Mouse (Mus musculus): ENCODE data around the gene Card9. TPM values are rescaled to one million over a fixed set of nuclear protein-coding genes. Genes with fewer than 3 reads are reported as not detected.
"Not testable (repeated sequence)": the region's sequence is repeated elsewhere in the genome, so short reads cannot be mapped to it uniquely, and the experiment has no call there.

The Card9 gene
- polyA plus RNA-seq, 1 experiment from 2014 or later = 0.67 TPM

- peak; percentile 89 for ATAC-seq (ENCODE audit: low FRiP score, low read depth)
- peaks cover 19% of the 10 kb centered on the region for H3K4me1 ChIP-seq
- peak within 1 kb of the TSS; percentile 69; the same call in 1 of the 2 replicates for H3K27ac ChIP-seq
- no peaks in the 10 kb centered on the region for H3K27me3 ChIP-seq
- no peaks in the 10 kb centered on the region for H3K9me3 ChIP-seq
- peak within 1 kb of the TSS; percentile 96 for H3K9ac ChIP-seq
- peak within 1 kb of the TSS; percentile 90 for H3K4me2 ChIP-seq (replicated peaks)
- H3K4me3 ChIP-seq = peak within 1 kb of the TSS; percentile 94
- 1% methylated on average over 50 of the region's 60 CpGs for WGBS
- peaks cover 76% of the 10 kb centered on the region for H3K36me3 ChIP-seq
Observed at GRCm38 (mm10) chr2:26389154-26389690, 28.5 kb upstream of the Card9 start, which contains the start of the genes Entr1 and Pmpca. Entr1 (minus strand) TSS chr2:26389316. Pmpca (plus strand) TSS chr2:26389339.

GRCm38 (mm10) chr2:26388682-26389153, 28.0 kb upstream of the Card9 start:
- H3K4me1 ChIP-seq = peaks cover 19% of the 10 kb centered on the region
- peak; percentile 51 for ATAC-seq (ENCODE audit: low FRiP score, low read depth)
- H3K27ac ChIP-seq = peak overlapping the region; percentile 69; the same call in 1 of the 2 replicates
- no peaks in the 10 kb centered on the region for H3K9me3 ChIP-seq
- H3K36me3 ChIP-seq = peaks cover 76% of the 10 kb centered on the region
- no peaks in the 10 kb centered on the region for H3K27me3 ChIP-seq
- peak overlapping the region; percentile 94 for H3K4me3 ChIP-seq
- peak overlapping the region; percentile 96 for H3K9ac ChIP-seq
- under 1% methylated on average over 37 of the region's 45 CpGs for WGBS
- peak overlapping the region; percentile 90 for H3K4me2 ChIP-seq (replicated peaks)

- H3K4me1 ChIP-seq = peaks cover 19% of the 10 kb centered on the region
- H3K4me2 ChIP-seq (replicated peaks) = peak overlapping the region; percentile 90
- H3K36me3 ChIP-seq = peaks cover 76% of the 10 kb centered on the region
- ATAC-seq (ENCODE audit: low FRiP score, low read depth) = no peak
- H3K9ac ChIP-seq = peak overlapping the region; percentile 96
- peak overlapping the region; percentile 94 for H3K4me3 ChIP-seq
- H3K9me3 ChIP-seq = no peaks in the 10 kb centered on the region
- H3K27me3 ChIP-seq = no peaks in the 10 kb centered on the region
- H3K27ac ChIP-seq = no peak overlapping the region
- 91% methylated on average over 3 of the region's 3 CpGs for WGBS
Observed at GRCm38 (mm10) chr2:26387713-26388112, 27.0 kb upstream of the Card9 start.

GRCm38 (mm10) chr2:26380871-26381270, 20.2 kb upstream of the Card9 start:
- Histone ChIP-seq H3K36me3 (peaks cover 67% of the 10 kb centered on the region), H3K4me2 (replicated peaks) (peak overlapping the region; percentile 86), H3K4me3 (peak overlapping the region; percentile 85), H3K9ac (peak overlapping the region; percentile 85), H3K4me1 (peaks cover 12% of the 10 kb centered on the region)
- not testable (repeated sequence) for H3K9me3 ChIP-seq; H3K27me3 ChIP-seq; H3K27ac ChIP-seq; ATAC-seq (ENCODE audit: low FRiP score, low read depth)
- 28% methylated on average over 6 of the region's 6 CpGs for WGBS

GRCm38 (mm10) chr2:26380131-26380771, 19.5 kb upstream of the Card9 start, which contains the start of gene Snapc4:
Snapc4 (minus strand) TSS chr2:26380653.
- Histone ChIP-seq H3K9me3 (no peaks in the 10 kb centered on the region), H3K9ac (peak within 1 kb of the TSS; percentile 85), H3K27ac (0 out of 2 replicates have a peak within 1 kb of the TSS, but pooled peaks have one; percentile 22), H3K36me3 (peaks cover 67% of the 10 kb centered on the region), H3K4me2 (replicated peaks) (peak within 1 kb of the TSS; percentile 86), H3K4me1 (peaks cover 12% of the 10 kb centered on the region), H3K27me3 (no peaks in the 10 kb centered on the region), H3K4me3 (peak within 1 kb of the TSS; percentile 85)
- peak; percentile 95 for ATAC-seq (ENCODE audit: low FRiP score, low read depth)
- under 1% methylated on average over 38 of the region's 38 CpGs for WGBS

GRCm38 (mm10) chr2:26372396-26372795, 11.7 kb upstream of the Card9 start:
- 93% methylated on average over 8 of the region's 8 CpGs for WGBS
- Histone ChIP-seq H3K9ac (no peak overlapping the region), H3K27ac (no peak overlapping the region), H3K4me1 (no peaks in the 10 kb centered on the region), H3K4me3 (no peak overlapping the region), H3K4me2 (replicated peaks) (no peak overlapping the region), H3K27me3 (no peaks in the 10 kb centered on the region), H3K9me3 (no peaks in the 10 kb centered on the region), H3K36me3 (peaks cover 99% of the 10 kb centered on the region)
- ATAC-seq (ENCODE audit: low FRiP score, low read depth) = no peak

GRCm38 (mm10) chr2:26368572-26368971, 7.9 kb upstream of the Card9 start:
- no peaks in the 10 kb centered on the region for H3K4me1 ChIP-seq
- peak overlapping the region; percentile 5; the same call in 1 of the 2 replicates for H3K9ac ChIP-seq
- H3K27me3 ChIP-seq = no peaks in the 10 kb centered on the region
- ATAC-seq (ENCODE audit: low FRiP score, low read depth) = no peak
- H3K4me3 ChIP-seq = no peak overlapping the region
- no peaks in the 10 kb centered on the region for H3K9me3 ChIP-seq
- H3K36me3 ChIP-seq = peaks cover 99% of the 10 kb centered on the region
- H3K4me2 ChIP-seq (replicated peaks) = no peak overlapping the region
- 84% methylated on average over 1 of the region's 1 CpGs for WGBS
- H3K27ac ChIP-seq = no peak overlapping the region

- Histone ChIP-seq H3K4me1 (no peaks in the 10 kb centered on the region), H3K9ac (no peak overlapping the region), H3K4me3 (no peak overlapping the region), H3K4me2 (replicated peaks) (no peak overlapping the region), H3K27ac (no peak overlapping the region), H3K27me3 (no peaks in the 10 kb centered on the region), H3K36me3 (peaks cover 99% of the 10 kb centered on the region), H3K9me3 (no peaks in the 10 kb centered on the region)
- ATAC-seq (ENCODE audit: low FRiP score, low read depth) = no peak
- WGBS = 91% methylated on average over 6 of the region's 6 CpGs
Observed at GRCm38 (mm10) chr2:26367911-26368310, 7.2 kb upstream of the Card9 start.

- peaks cover 75% of the 10 kb centered on the region for H3K36me3 ChIP-seq
- no peaks in the 10 kb centered on the region for H3K4me1 ChIP-seq
- H3K27ac ChIP-seq = no peak overlapping the region
- no peak overlapping the region for H3K4me3 ChIP-seq
- no peak for ATAC-seq (ENCODE audit: low FRiP score, low read depth)
- H3K4me2 ChIP-seq (replicated peaks) = no peak overlapping the region
- 86% methylated on average over 10 of the region's 10 CpGs for WGBS
- H3K27me3 ChIP-seq = no peaks in the 10 kb centered on the region
- H3K9ac ChIP-seq = peak overlapping the region; percentile 21; the same call in 1 of the 2 replicates
- no peaks in the 10 kb centered on the region for H3K9me3 ChIP-seq
Observed at GRCm38 (mm10) chr2:26364738-26365465, 4.2 kb upstream of the Card9 start.

- 87% methylated on average over 5 of the region's 5 CpGs for WGBS
- H3K27me3 ChIP-seq = no peaks in the 10 kb centered on the region
- H3K4me2 ChIP-seq (replicated peaks) = no peak overlapping the region
- no peaks in the 10 kb centered on the region for H3K4me1 ChIP-seq
- peaks cover 61% of the 10 kb centered on the region for H3K36me3 ChIP-seq
- ATAC-seq (ENCODE audit: low FRiP score, low read depth) = no peak
- no peak overlapping the region for H3K9ac ChIP-seq
- no peak overlapping the region for H3K27ac ChIP-seq
- no peak overlapping the region for H3K4me3 ChIP-seq
- H3K9me3 ChIP-seq = no peaks in the 10 kb centered on the region
Observed at GRCm38 (mm10) chr2:26363481-26363880, 2.8 kb upstream of the Card9 start.

- 88% methylated on average over 5 of the region's 5 CpGs for WGBS
- Histone ChIP-seq H3K9me3 (no peaks in the 10 kb centered on the region), H3K27me3 (no peaks in the 10 kb centered on the region), H3K4me1 (no peaks in the 10 kb centered on the region), H3K27ac (no peak overlapping the region), H3K4me2 (replicated peaks) (no peak overlapping the region), H3K36me3 (peaks cover 56% of the 10 kb centered on the region), H3K4me3 (no peak overlapping the region), H3K9ac (no peak overlapping the region)
- ATAC-seq (ENCODE audit: low FRiP score, low read depth) = no peak
Observed at GRCm38 (mm10) chr2:26362991-26363390, 2.3 kb upstream of the Card9 start.

GRCm38 (mm10) chr2:26359983-26360382, 735 bp downstream of the Card9 start:
- Histone ChIP-seq H3K27ac (no peak overlapping the region), H3K9ac (no peak overlapping the region), H3K9me3 (no peaks in the 10 kb centered on the region), H3K36me3 (peaks cover 26% of the 10 kb centered on the region), H3K4me1 (no peaks in the 10 kb centered on the region), H3K27me3 (no peaks in the 10 kb centered on the region), H3K4me3 (no peak overlapping the region), H3K4me2 (replicated peaks) (no peak overlapping the region)
- 0 out of 2 replicates have a peak, but pooled peaks have one; percentile 2 for ATAC-seq (ENCODE audit: low FRiP score, low read depth)
- WGBS = 88% methylated on average over 6 of the region's 6 CpGs
